Mouse (Mus musculus) fat pad, adult 2 months (tissue): Measurements from ENCODE around the gene 1700003E16Rik.

ENCODE experiments used
- DNase-seq: peaks from one replicate; pipeline ENCODE4 v3.0.0-alpha.2; 2011; ENCODE audit warnings: low read depth, low spot score; ENCODE audit errors: extremely low read depth

The 1700003E16Rik gene

DNA sequence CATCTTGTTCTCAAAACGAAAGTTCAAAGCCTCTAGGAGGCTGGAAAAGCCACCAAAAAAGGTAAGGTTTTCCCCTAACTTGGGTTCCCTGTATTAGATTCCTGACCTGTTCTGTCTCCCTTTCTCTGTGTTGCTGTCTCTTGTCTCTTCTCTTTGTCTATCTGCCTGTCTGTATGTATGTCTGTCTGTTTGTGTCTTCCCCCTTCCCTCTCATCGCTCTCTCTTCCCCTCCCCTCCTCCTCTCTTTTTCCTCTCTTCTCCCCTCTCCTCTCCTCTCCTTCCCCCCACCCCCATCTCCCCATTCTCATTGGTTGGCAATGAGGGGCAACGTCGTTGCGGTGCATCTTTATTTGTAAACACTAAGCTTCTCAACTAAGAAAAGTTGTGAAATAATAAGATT is 30.9 kb upstream of the 1700003E16Rik start, which contains the start of gene Ino80b:
TSS of gene Ino80b (minus strand) at position 101 of the 400 bp plus-strand sequence.
- no peak for DNase-seq

GRCm38 (mm10) chr6:83127419-83127818 is 28.8 kb upstream of the 1700003E16Rik start:
- DNase-seq: no peak

DNA sequence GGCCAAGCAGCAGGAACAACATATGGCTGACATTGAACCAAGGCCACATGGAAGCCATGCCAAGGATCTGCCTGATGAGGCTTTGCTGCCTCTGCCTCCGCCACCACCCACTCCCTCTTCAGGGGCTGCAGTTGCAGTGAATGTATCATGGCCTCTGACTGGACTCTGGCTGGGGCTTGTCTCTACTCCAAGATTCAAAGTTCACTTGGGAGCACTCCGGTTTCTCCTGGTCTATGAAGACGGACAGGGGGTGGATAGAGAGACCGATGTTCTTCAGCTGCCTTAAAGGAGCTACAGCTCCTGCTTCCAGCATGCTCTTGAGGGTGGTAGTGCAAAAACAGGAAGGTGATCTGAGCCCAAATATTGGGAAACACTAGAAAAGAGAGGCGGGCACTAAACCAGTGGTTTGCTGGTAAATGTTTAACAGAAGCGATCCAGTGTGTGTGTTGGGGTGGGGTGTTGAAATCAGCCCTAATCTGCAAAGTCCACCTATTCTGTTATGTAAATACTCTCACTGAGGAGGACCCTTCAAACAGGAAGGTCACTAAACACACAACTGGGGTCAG is 24.7 kb upstream of the 1700003E16Rik start:
- DNase-seq: no peak

GRCm38 (mm10) chr6:83132176-83132919 is 23.9 kb upstream of the 1700003E16Rik start:
- DNase-seq: no peak

DNA sequence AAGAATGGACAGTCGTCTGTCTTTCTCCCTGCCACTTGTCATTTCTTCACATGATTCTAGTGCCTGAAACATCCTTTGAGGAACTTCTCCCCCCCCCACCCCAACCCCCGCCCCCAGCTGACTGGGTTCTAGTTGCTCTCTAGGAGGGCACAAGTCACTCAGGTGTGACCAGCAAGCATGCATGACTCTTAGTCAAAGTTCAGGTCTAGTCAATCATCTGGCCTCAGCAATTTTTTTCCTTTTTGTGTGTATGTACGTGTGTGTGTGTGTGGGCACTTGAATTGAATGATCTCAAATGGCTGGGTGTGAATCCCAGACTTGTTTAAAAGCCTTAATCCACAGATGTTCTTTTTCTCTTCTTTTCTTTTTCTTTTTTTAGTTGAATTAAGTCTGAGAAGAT is 22.0 kb upstream of the 1700003E16Rik start:
- no peak for DNase-seq

DNA sequence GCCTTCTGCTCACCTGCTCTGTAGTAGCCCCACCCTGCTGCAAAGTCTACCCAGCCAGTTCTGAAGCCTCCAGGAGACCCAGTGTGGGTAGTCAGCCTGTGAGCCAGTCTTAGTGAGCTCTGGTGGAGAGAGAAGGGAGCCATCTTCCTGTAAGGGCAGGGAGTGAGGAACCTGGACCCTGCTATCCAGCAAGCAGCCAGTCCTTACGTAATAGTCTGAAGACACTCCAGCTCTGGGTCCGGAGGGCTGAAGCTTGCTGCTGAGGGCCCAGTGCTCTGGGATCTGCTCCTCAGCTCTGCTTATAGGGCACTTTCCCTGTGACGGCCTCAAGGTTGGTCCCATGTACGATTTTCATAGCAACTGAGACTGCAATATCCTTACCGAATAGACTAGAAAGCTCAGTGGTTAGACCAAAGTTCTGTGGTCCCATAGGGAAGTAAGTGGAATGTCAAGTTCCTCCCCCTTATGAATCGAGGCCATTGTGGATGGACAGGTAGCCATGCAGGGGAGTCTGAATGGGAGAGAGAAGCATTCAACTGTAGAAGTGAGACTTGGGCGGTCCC is 21.2 kb upstream of the 1700003E16Rik start, which contains the start of gene Rtkn:
TSS of gene Rtkn (plus strand) at position 513 of the 563 bp plus-strand sequence.
- no peak for DNase-seq

DNA sequence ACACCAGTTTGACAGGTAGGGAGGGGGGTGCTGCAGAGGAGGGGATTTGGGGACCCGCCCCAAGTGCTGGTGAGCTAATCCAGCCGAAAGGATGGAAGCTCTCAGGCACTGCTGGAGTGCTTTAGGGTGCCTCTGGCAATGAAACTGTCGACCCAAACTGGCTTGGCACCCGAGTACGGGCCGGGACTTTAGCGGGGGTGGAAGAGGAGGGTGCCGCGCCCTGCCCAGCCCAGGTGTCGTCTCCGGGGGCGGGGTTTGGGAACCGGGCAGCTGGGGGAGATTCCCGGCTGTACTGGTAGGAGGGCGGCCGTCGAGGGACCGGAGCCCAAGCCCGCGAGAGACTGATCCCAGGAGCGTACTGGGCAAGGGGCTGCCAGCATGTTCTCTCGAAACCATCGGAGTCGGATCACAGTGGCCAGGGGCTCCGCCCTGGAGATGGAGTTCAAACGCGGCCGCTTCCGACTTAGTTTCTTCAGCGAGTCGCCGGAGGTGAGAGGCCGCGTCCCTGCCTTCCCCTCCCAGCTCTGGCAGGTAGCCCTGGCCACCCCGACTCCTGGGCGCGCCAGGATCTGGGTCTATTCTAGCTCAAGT is 20.5 kb upstream of the 1700003E16Rik start:
- no peak for DNase-seq

DNA sequence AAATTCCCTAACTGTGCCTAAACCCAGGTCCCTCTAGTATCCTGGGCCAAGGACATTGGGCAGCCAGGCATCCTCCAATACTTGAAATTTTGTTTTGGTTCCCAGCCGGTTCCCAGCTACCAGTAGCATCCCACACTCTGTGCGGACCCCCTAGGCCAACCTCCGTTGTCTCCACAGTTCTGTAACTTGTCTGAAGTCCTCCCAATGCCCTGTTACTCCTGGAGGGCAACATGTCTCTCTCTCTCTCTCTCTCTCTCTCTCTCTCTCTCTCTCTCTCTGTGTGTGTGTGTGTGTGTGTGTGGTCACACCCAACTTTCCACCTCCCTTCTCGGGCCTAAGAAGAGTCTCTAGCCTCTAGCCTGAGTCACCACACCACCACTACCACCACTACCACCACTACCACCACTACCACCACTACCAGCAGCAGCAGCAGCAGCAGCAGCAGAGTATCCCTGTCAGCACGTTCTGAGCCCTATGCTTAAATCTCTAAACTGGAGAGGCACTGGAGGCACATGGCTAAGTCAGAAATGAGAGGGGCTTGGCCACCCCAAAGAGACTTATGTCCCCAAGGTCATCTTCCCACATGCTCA is 19.8 kb upstream of the 1700003E16Rik start:
- DNase-seq: no peak

DNA sequence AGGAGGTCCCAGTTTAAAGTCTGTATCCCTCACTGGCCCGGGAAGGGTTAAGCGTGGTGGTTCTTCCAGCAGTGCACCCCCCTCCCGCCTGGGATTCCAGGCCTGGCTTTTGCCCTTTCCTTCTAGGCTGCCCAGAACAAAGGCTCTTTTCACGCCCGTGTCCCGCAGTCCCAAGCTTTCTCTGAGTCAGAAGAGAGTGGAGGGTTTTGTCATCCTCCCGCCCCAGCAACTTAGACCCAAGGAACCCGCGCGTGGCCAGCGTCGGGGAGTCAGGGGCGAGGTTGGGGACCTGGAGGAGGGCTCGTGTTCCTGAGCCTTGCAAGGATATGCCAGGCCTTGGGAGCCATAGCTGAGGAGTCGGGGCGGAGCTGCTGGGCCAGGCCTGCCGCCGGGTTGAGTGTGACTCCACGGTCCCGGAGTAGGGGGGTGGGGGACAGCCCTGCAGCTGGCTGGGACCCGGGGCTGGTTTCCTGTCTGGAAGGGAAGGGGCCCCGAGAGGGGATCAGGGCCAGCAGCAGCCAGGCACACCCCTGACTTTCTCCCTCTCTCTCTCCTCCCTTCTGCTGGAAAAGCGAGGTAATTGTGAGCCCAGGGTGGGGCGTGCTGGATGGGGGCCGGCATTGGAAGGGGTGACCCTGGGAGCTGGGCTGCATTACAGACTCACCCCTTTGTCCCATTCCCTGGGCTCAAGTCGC is 19.2 kb upstream of the 1700003E16Rik start:
- no peak for DNase-seq

GRCm38 (mm10) chr6:83137576-83137950 is 18.6 kb upstream of the 1700003E16Rik start:
- DNase-seq: no peak

GRCm38 (mm10) chr6:83138056-83138455 is 18.1 kb upstream of the 1700003E16Rik start:
- no peak for DNase-seq

- no peak for DNase-seq
Observed at GRCm38 (mm10) chr6:83140044-83140443, 16.2 kb upstream of the 1700003E16Rik start.

DNA sequence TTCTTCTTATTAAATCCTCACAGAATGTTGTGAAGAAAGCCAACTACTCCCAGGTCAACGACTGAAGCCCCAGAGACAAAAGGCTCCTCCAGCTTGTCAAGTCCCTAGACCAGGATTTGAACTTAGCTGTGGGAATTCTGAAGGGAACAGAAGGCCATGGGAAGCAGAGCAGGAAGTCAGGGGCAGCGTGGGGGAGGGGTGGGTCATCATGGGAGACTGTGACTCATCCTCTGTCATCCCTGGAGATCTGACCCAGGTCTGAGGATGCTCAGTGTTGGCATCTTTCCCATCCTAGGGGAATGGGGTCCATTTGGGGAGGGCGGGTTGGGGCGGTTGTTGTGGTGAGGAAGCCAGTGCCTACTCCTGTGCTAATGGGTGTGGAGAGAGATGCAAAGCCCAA is 14.6 kb upstream of the 1700003E16Rik start:
- no peak for DNase-seq

DNA sequence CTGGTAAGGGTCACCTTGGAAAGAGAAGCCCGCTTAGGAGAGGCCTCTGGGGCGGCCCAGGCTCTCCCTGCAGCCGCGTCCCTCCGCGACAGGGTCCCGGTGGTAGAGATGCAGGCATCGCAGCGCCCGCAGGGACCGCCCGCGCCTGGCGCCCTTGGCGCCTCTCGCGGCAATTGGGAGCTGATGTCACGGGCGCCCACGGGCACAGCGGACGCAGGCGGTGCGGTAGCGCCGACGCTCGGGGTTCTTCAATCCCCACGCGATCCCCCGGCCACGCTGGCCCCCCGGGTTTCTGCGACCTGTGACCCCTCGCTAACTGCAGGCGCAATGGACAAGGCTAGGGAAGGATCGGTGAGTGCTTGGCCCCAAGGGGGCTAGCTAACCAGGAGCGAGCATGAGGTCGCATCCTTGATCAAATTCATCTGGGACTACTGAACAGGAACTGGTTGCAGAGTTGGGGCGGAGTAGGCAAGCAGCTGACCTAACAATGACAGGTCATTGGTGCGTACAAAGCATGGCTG is 13.9 kb upstream of the 1700003E16Rik start:
- no peak for DNase-seq

- no peak for DNase-seq
Observed at GRCm38 (mm10) chr6:83142886-83143285, 13.3 kb upstream of the 1700003E16Rik start.

GRCm38 (mm10) chr6:83145209-83145608 is 11.0 kb upstream of the 1700003E16Rik start:
- DNase-seq: no peak

DNA sequence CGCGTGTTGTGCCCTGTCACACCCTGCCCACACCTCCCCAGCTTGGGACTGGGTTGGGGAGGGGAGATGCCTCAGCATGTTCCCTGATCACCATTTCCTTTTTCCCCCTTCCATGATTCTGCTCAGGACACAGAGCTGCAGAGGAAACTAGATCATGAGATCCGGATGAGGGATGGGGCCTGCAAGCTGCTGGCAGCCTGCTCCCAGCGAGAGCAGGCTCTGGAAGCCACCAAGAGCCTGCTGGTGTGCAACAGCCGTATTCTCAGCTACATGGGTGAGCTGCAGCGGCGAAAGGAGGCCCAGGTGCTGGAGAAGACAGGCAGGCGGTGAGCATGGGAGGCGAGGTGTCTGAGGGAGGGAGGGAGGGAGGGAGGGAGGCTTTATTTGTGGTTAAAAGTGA is 10.4 kb upstream of the 1700003E16Rik start:
- no peak for DNase-seq

DNA sequence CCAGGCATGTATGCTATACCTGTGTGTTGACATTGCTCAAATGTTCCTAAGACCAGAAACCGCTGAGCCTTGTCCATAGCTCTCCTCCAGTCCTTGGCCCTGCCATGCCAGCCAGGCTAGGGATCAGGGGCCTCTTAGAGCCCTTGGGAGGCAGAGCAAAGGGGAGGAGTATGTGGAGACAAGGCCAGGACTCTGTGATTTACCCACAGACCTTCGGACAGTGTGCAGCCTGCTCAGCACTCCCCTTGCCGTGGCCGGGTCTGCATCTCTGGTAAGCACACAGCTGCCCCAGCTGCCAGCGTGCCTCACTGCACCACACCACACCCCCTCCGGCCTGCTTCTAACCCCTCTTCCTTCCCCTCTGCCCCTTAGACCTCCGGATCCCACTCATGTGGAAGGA is 8.9 kb upstream of the 1700003E16Rik start:
- DNase-seq: no peak

- no peak for DNase-seq
Observed at GRCm38 (mm10) chr6:83151721-83152120, 4.5 kb upstream of the 1700003E16Rik start.

GRCm38 (mm10) chr6:83153038-83153437 is 3.2 kb upstream of the 1700003E16Rik start:
- no peak for DNase-seq

DNA sequence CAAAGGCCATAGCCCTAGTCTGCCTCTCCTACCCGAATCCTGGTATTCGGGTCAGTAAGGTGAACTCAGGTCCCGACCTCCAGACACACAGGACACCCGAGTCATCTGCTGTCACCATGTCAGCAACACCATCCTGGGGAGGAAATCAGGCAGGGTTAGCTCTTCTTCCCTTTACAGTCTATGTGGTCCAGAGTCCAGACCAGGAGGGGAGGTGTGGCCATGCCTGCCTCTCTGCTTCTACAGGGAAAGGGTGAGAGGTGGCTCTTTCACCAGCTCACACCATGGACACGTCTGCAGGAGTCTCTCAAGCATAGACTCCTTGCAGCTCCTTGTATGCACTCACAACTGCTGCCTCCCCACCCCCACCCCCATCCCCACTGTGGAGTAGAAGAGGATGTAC is 2.7 kb upstream of the 1700003E16Rik start:
- DNase-seq: no peak
